Mouse (Mus musculus) C2C12 (cell line): Measurements from ENCODE around the gene Cdk5. TPM values are rescaled to one million over a fixed set of nuclear protein-coding genes. Genes with fewer than 3 reads are reported as not detected.

Source experiments
- H3K27me3 ChIP-seq: one replicate; pipeline ENCODE4 v1.6.1; 2011; ENCODE audit not compliant: control insufficient read depth, insufficient read depth, insufficient read length
- H3K36me3 ChIP-seq: one replicate; pipeline ENCODE4 v1.6.1; 2011; ENCODE audit not compliant: control insufficient read depth, insufficient read depth
- H3K4me3 ChIP-seq: one replicate; pipeline ENCODE4 v1.5.1; 2011; ENCODE audit warnings: mild to moderate bottlenecking, control low read depth; ENCODE audit not compliant: poor library complexity, insufficient read depth, severe bottlenecking
- H3K79me2 ChIP-seq: one replicate; pipeline ENCODE4 v1.6.1; 2011; ENCODE audit not compliant: control insufficient read depth, insufficient read depth
- H3K79me3 ChIP-seq: one replicate; pipeline ENCODE4 v1.6.1; 2011; ENCODE audit warnings: low read depth, control low read depth
- H3ac ChIP-seq: one replicate; pipeline ENCODE3; 2011; ENCODE audit warnings: low read depth; ENCODE audit not compliant: control insufficient read depth, insufficient read length
- CEBPB ChIP-seq: IDR thresholded peaks from one replicate; pipeline ENCODE4 v1.6.1; 2011; ENCODE audit warnings: low read depth, mild to moderate bottlenecking, control low read depth, moderate library complexity
- CTCF ChIP-seq: IDR thresholded peaks from one replicate; pipeline ENCODE4 v1.5.1; 2011; ENCODE audit not compliant: control insufficient read depth, insufficient read depth, insufficient read length
- FOSL1 ChIP-seq: IDR thresholded peaks from one replicate; pipeline ENCODE4 v1.8.0; 2011; ENCODE audit warnings: mild to moderate bottlenecking, low read length; ENCODE audit not compliant: poor library complexity, insufficient read depth, severe bottlenecking
- MAX ChIP-seq: IDR thresholded peaks from one replicate; pipeline ENCODE4 v1.6.1; 2011; ENCODE audit warnings: mild to moderate bottlenecking, control low read depth
- MYOD1 ChIP-seq: IDR thresholded peaks from one replicate; pipeline ENCODE4 v1.6.1; 2011; ENCODE audit warnings: low read depth; ENCODE audit not compliant: control insufficient read depth, insufficient read length
- MYOG ChIP-seq: IDR thresholded peaks from one replicate; pipeline ENCODE4 v1.6.1; 2011; ENCODE audit not compliant: control insufficient read depth, insufficient read length; ENCODE audit errors: extremely low read depth
- USF1 ChIP-seq: IDR thresholded peaks from one replicate; pipeline ENCODE4 v1.6.1; 2011; ENCODE audit warnings: low read depth, mild to moderate bottlenecking, control low read depth, moderate library complexity
- polyA plus RNA-seq: library from polyadenylated mRNA; unstranded; fragments of >200 nt; fragmentation: generic; extraction: Trizol; gene quantifications from one replicate; pipeline ENCODE4 v1.2.1, GENCODE M21; 2012; ENCODE audit warnings: missing spikeins

The Cdk5 gene
- polyA plus RNA-seq, 1 experiment = 33.4 TPM

DNA sequence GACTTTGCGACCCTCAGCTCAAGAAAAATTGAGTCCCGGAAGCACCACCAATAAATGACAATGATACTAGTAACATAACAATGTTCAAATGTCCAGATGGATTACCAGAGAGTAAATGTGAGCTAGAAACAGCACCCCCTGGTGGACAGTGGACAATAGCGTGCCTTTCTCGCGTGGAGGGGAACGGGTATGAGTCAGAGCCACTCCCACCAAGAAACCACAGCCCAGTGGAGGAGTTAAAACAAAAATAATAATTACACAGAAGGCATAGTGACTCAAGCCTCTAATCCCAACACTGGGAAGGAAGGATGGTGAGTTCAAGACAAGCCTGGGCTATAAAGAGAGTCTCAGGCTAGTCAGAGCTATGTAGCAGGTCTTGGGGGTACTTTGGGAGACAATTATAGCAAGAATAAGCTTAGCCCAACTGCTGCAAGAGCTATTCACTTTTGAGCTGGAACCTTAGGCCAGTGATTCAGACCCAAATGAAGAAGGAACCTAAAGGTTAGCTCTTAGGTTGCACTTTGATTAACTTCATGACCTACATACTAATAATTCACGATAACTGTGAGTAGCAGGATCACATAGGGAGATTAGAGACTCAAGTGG is 29.8 kb downstream of the Cdk5 start, which contains the start of gene Abcb8:
Gene Abcb8, plus strand, starts transcription at position 272 of the 606 bp plus-strand sequence.
- peak; percentile 72 for TF ChIP-seq CTCF
- peak; percentile 77 for TF ChIP-seq MAX
- no peak for TF ChIP-seq USF1
- TF ChIP-seq MYOD1 = no peak
- no peak for TF ChIP-seq CEBPB
- no peak for TF ChIP-seq MYOG
- peak; percentile 81 for TF ChIP-seq FOSL1
- Histone ChIP-seq H3K79me2 (no peaks in the 10 kb centered on the region), H3K79me3 (no peaks in the 10 kb centered on the region), H3ac (peak within 1 kb of the TSS; percentile 46), H3K27me3 (no peaks in the 10 kb centered on the region), H3K4me3 (peak within 1 kb of the TSS; percentile 38), H3K36me3 (no peaks in the 10 kb centered on the region)

DNA sequence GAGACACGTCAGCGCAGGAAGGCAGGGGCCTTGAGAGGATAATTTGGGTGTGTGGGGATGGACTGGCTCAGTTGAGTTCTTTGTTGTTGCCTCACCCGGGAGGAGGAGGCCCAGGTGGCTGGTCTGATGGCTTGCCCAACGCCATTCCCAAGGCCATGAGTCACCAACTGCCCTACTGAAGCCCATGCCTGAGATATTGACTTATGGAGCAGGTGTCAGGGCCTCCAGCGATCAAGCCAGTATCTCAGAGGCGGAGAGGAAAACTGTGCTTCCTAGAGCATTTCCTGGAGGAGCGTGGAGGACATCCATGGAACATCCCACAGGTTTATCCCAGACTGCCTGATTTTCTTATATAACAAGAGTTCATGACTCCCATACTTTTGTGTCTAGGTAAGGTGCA is 30.6 kb downstream of the Cdk5 start:
- H3K4me3 ChIP-seq = no peak overlapping the region
- H3K36me3 ChIP-seq = no peaks in the 10 kb centered on the region
- no peak overlapping the region for H3ac ChIP-seq
- H3K27me3 ChIP-seq = no peaks in the 10 kb centered on the region
- no peaks in the 10 kb centered on the region for H3K79me3 ChIP-seq
- no peaks in the 10 kb centered on the region for H3K79me2 ChIP-seq
- TF ChIP-seq MYOD1 (peak; percentile 53), USF1 (no peak), MYOG (no peak), FOSL1 (peak; percentile 16), CEBPB (peak; percentile 85), MAX (no peak), CTCF (no peak)

DNA sequence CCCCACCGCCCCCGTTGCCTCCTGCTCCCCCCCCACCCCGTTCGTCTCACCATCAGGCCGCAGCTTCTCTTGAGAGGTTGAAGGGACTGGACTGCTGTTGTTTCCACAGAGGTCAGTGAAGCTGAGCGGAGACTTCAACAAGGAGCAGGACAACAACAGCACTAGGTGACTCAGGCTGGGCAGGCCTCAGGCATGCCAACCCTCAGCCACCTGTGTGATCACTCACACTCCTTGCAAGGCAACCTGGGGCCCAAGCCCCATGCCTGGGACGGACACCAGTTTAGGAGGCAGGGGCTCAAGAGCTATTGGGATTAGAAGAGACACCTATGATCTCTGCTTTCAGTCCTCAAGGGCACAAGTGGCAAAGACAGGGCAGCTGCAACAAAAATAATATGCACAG is 31.5 kb downstream of the Cdk5 start, which contains the start of gene Atg9b:
Gene Atg9b, minus strand, starts transcription at position 280 of the 400 bp plus-strand sequence.
- TF ChIP-seq CTCF (no peak), MAX (no peak), MYOG (no peak), CEBPB (no peak), FOSL1 (no peak), USF1 (no peak), MYOD1 (no peak)
- Histone ChIP-seq H3K79me2 (no peaks in the 10 kb centered on the region), H3K79me3 (no peaks in the 10 kb centered on the region), H3K4me3 (no peak within 1 kb of the TSS), H3K27me3 (no peaks in the 10 kb centered on the region), H3K36me3 (no peaks in the 10 kb centered on the region), H3ac (no peak within 1 kb of the TSS)

DNA sequence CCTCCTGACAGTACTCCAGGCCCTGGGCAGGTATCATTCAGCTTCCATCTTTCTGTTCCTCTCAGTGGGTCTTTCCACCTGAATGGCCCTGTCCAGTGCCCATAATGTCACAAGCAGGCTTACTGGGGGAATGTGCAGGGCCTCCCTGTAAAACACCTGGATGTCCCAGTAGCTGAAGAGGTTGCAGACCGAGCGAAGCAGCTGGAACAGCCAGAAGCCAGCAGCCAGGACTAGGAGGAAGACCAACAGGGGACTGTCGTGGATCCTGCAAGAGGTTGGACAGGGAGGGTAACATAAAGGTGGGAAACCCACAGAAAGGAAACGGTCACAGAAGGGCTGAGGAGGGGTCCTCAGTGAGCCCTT is 33.7 kb downstream of the Cdk5 start:
- H3K79me3 ChIP-seq = no peaks in the 10 kb centered on the region
- no peak overlapping the region for H3K4me3 ChIP-seq
- no peaks in the 10 kb centered on the region for H3K27me3 ChIP-seq
- H3ac ChIP-seq = no peak overlapping the region
- H3K79me2 ChIP-seq = no peaks in the 10 kb centered on the region
- TF ChIP-seq CEBPB (no peak), MAX (no peak), CTCF (no peak), FOSL1 (no peak), MYOG (no peak), MYOD1 (no peak), USF1 (no peak)
- no peaks in the 10 kb centered on the region for H3K36me3 ChIP-seq

DNA sequence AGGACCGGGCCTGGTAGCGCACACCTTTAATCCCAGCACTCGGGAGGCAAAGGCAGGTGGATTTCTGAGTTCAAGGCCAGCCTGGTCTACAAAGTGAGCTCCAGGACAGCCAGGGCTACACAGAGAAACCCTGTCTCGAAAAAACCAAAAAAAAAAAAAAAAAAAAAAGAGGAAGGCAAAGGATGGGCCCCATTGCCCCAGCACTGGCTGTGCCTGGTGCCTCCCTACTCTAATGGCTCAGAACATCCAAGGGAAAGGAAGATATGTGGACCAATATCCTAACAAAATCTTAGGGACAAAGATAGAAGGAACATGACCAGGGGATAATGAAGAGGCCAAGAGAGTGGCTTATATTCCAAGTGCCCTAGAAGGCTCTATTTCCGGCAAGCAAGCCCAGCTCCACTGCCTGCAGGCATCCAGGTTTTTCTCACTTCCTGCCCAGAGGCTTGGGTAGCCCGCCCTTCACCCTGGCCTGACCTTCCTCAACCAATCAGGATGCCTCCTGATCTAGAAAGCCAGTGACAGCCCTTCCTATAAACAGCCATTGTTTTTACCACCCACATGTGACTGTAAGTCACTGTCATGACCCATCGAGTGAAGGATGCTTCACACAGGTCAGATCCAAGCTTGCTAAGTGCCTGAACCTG is 34.2 kb downstream of the Cdk5 start:
- H3K4me3 ChIP-seq = no peak overlapping the region
- H3K27me3 ChIP-seq = no peaks in the 10 kb centered on the region
- H3K36me3 ChIP-seq = no peaks in the 10 kb centered on the region
- no peaks in the 10 kb centered on the region for H3K79me3 ChIP-seq
- no peaks in the 10 kb centered on the region for H3K79me2 ChIP-seq
- no peak for TF ChIP-seq MAX
- TF ChIP-seq MYOD1 = no peak
- no peak for TF ChIP-seq FOSL1
- no peak for TF ChIP-seq MYOG
- TF ChIP-seq USF1 = no peak
- TF ChIP-seq CEBPB = no peak
- no peak for TF ChIP-seq CTCF
- H3ac ChIP-seq = no peak overlapping the region
